In the genomic region with DNA sequence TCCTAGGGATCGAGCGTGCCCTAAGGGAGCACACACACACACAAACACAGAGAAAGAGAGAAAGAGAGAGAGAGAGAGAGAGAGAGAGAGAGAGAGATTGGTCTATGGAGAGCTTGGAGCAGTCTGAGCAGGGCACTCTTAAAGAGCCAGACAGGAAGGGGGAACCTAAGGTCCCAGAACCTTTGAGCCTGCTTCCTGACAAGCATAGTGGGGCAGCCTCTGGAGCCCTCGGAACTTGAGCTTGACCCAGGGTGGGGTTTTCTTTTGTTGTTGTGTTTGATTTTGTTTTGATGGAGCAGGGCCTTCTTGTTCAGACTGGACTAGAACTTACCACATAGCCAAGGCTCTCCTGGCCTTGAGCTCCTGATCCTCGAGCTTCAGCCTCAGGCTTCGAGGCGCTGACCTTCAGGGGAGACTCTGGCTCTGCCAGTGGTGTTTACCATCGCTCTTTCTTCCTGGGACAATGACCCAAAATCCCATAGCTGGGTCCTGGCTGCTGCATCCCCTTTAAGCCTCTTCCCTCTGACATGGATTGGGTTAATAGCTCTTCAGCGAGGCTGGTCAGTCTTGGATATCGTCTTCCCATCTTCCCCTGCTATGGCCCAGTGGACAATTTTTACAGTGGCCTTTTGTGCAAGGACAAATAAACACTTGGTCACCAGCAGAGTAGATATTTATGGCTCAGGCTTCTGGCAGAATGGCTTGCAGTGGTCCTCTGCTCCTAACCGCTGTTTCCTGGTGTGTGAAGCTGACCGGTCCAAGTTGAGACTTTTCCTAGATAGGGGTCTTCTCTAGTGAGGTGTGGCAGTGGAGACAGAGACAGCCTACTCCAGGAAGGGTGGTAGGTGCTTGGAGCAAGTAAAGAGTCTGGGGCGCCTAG, we compare ENCODE assay signal across 11 mouse cellular contexts.
DNase-seq lines count a peak whose midpoint lies in the region; ATAC-seq lines count a peak whose summit lies in the region.
"Had no signal": no experiment of that assay in that cellular context is flagged by ENCODE, and none has a peak within 500 bp of the region (broad histone marks: within the 10 kb centered on the region; RNA-seq: fewer than 3 reads in every experiment).

No protein-coding gene starts in this region.

- ATAC-seq in hindbrain, embryonic 15.5 days (ENCODE audit: low FRiP score, low read depth): no peak
- no peak for ATAC-seq in liver, embryonic 11.5 days (replicated peaks; ENCODE audit: low FRiP score)
- ATAC-seq in neural tube, embryonic 15.5 days (ENCODE audit: low FRiP score): no peak

- H3K9me3 ChIP-seq in embryonic facial prominence, embryonic 10.5 days: no peaks in the 10 kb centered on the region
- no peaks in the 10 kb centered on the region for H3K9me3 ChIP-seq in hindbrain, embryonic 15.5 days
- no peaks in the 10 kb centered on the region for H3K9me3 ChIP-seq in liver, embryonic 11.5 days (ENCODE audit: control insufficient read depth, low read length)
- H3K9me3 ChIP-seq in neural tube, embryonic 15.5 days (replicated peaks): no peaks in the 10 kb centered on the region

- no peaks in the 10 kb centered on the region for H3K27me3 ChIP-seq in embryonic facial prominence, embryonic 10.5 days (replicated peaks; ENCODE audit: low read depth, poor library complexity, severe bottlenecking)
- H3K27me3 ChIP-seq in hindbrain, embryonic 15.5 days: no peaks in the 10 kb centered on the region
- no peaks in the 10 kb centered on the region for H3K27me3 ChIP-seq in liver, embryonic 11.5 days (replicated peaks; ENCODE audit: control insufficient read depth, insufficient read depth, low read length)
- no peaks in the 10 kb centered on the region for H3K27me3 ChIP-seq in neural tube, embryonic 15.5 days (replicated peaks)

- H3K9ac ChIP-seq in hindbrain, embryonic 15.5 days: no peak overlapping the region
- peak overlapping the region; percentile 61 for H3K9ac ChIP-seq in liver, embryonic 11.5 days (ENCODE audit: low read depth, low read length)
- no peak overlapping the region for H3K9ac ChIP-seq in neural tube, embryonic 15.5 days (replicated peaks)

- no peak overlapping the region for H3K4me3 ChIP-seq in embryonic facial prominence, embryonic 10.5 days
- no peak overlapping the region for H3K4me3 ChIP-seq in hindbrain, embryonic 15.5 days
- H3K4me3 ChIP-seq in liver, embryonic 11.5 days (ENCODE audit: low read depth, low read length): no peak overlapping the region
- H3K4me3 ChIP-seq in neural tube, embryonic 15.5 days (replicated peaks): no peak overlapping the region
- H3K4me3 ChIP-seq: myocyte had no signal

- 52% methylated on average over 12 of the region's 12 CpGs for WGBS in embryonic facial prominence, embryonic 10.5 days
- 67% methylated on average over 12 of the region's 12 CpGs for WGBS in hindbrain, embryonic 15.5 days
- WGBS in liver, embryonic 11.5 days: 44% methylated on average over 12 of the region's 12 CpGs
- 69% methylated on average over 10 of the region's 12 CpGs for WGBS in neural tube, embryonic 15.5 days

- H3K36me3 ChIP-seq in embryonic facial prominence, embryonic 10.5 days (replicated peaks): no peaks in the 10 kb centered on the region
- H3K36me3 ChIP-seq in hindbrain, embryonic 15.5 days: no peaks in the 10 kb centered on the region
- H3K36me3 ChIP-seq in liver, embryonic 11.5 days (ENCODE audit: control insufficient read depth, insufficient read depth, low read length): no peaks in the 10 kb centered on the region
- H3K36me3 ChIP-seq in neural tube, embryonic 15.5 days: no peaks in the 10 kb centered on the region

- no peak overlapping the region for H3K4me2 ChIP-seq in hindbrain, embryonic 15.5 days
- H3K4me2 ChIP-seq in liver, embryonic 11.5 days: peak overlapping the region; percentile 62
- H3K4me2 ChIP-seq in neural tube, embryonic 15.5 days: no peak overlapping the region

- peaks cover 94% of the 10 kb centered on the region for H3K4me1 ChIP-seq in embryonic facial prominence, embryonic 10.5 days
- H3K4me1 ChIP-seq in hindbrain, embryonic 15.5 days (replicated peaks): peaks cover 46% of the 10 kb centered on the region
- H3K4me1 ChIP-seq in liver, embryonic 11.5 days (replicated peaks; ENCODE audit: control insufficient read depth, insufficient read depth, low read length): peaks cover 73% of the 10 kb centered on the region
- H3K4me1 ChIP-seq in neural tube, embryonic 15.5 days: peaks cover 56% of the 10 kb centered on the region

- DNase-seq in kidney, adult 9 months: peak; percentile 46
- no peak for DNase-seq in kidney, postnatal 36 days
- DNase-seq in embryonic facial prominence, embryonic 10.5 days (ENCODE audit: low spot score): no peak
- DNase-seq in liver, embryonic 11.5 days (ENCODE audit: low spot score): no peak
- no peak for DNase-seq in thymus, postnatal 10 days (ENCODE audit: low spot score in 2 of 2)
- no peak for DNase-seq in thymus, postnatal 0 days (ENCODE audit: low spot score)
- DNase-seq: gastrocnemius, postnatal 10 days; layer of hippocampus, postnatal 36 days had no signal

- peak overlapping the region; percentile 92 for H3K27ac ChIP-seq in embryonic facial prominence, embryonic 10.5 days (replicated peaks)
- peak overlapping the region; percentile 35; the same call in 1 of the 2 replicates for H3K27ac ChIP-seq in hindbrain, embryonic 15.5 days (replicated peaks)
- H3K27ac ChIP-seq in liver, embryonic 11.5 days (ENCODE audit: low read depth, low read length): peak overlapping the region; percentile 85
- no peak overlapping the region for H3K27ac ChIP-seq in neural tube, embryonic 15.5 days (replicated peaks)
